Comparison of ENCODE assay signal across 28 mouse cellular contexts in the genomic region with DNA sequence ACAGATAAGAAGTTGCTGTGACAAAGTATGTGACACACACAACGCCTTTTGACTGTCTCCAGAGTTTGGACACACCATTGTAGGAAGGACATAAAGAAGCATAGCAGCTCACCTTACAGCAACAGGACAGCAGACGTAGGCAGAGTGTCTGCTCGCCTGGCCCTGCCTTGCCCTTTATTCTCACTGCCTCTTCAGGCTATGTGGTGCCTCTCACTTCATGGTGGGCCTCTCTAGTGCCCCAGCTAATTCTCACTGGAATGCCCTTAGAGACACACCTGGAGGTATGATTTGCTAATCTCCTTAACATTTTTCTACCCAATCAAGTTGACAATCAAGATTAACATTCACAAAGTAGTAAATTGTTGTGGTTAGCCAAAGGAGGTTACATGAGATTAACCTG.
"Had no signal": no experiment of that assay in that cellular context is flagged by ENCODE, and none has a peak within 500 bp of the region (broad histone marks: within the 10 kb centered on the region; RNA-seq: fewer than 3 reads in every experiment).

No protein-coding gene starts in this region.

- H3K4me2 ChIP-seq: embryonic facial prominence, embryonic 12.5 days; embryonic facial prominence, embryonic 13.5 days; embryonic facial prominence, embryonic 15.5 days; forebrain, embryonic 12.5 days; forebrain, embryonic 13.5 days; forebrain, embryonic 15.5 days had no signal

- H3K4me3 ChIP-seq: embryonic facial prominence, embryonic 12.5 days; embryonic facial prominence, embryonic 13.5 days; embryonic facial prominence, embryonic 15.5 days; erythroblast, embryonic 14.5 days; forebrain, embryonic 10.5 days; forebrain, embryonic 12.5 days; forebrain, embryonic 13.5 days; forebrain, embryonic 15.5 days; gastrocnemius, adult 2 months; heart, adult 2 months had no signal

- DNase-seq: cerebellum, adult 2 months; cerebellum, adult 8-10 months; cerebellum, adult 9-10 months; cerebellum, adult 9-11 months; cerebellum, postnatal 10 days; cerebellum, postnatal 14 days; cerebellum, postnatal 25 days; cerebellum, postnatal 36 days; embryo, embryonic 11 days; forebrain, postnatal 0 days; gastrocnemius, adult 2 months; gastrocnemius, postnatal 10 days; gastrocnemius, postnatal 14 days; gastrocnemius, postnatal 25 days; gastrocnemius, postnatal 36 days; heart, adult 11 months; heart, adult 18-20 months; heart, adult 2 months had no signal

- ATAC-seq: forebrain, embryonic 13.5 days; forebrain, embryonic 14.5 days; forebrain, embryonic 15.5 days; forebrain, embryonic 16.5 days; forebrain, postnatal 0 days had no signal

- H3K9me3 ChIP-seq: embryonic facial prominence, embryonic 12.5 days; embryonic facial prominence, embryonic 13.5 days; embryonic facial prominence, embryonic 15.5 days; forebrain, embryonic 10.5 days; forebrain, embryonic 12.5 days; forebrain, embryonic 13.5 days; forebrain, embryonic 15.5 days had no signal

- H3K36me3 ChIP-seq: embryonic facial prominence, embryonic 12.5 days; embryonic facial prominence, embryonic 13.5 days; embryonic facial prominence, embryonic 15.5 days; forebrain, embryonic 10.5 days; forebrain, embryonic 12.5 days; forebrain, embryonic 15.5 days had no signal

- H3K27ac ChIP-seq: embryonic facial prominence, embryonic 12.5 days; embryonic facial prominence, embryonic 13.5 days; embryonic facial prominence, embryonic 15.5 days; forebrain, embryonic 10.5 days; forebrain, embryonic 12.5 days; forebrain, embryonic 13.5 days; forebrain, embryonic 15.5 days; gastrocnemius, adult 2 months; heart, adult 2 months had no signal

- H3K4me1 ChIP-seq: embryonic facial prominence, embryonic 12.5 days; embryonic facial prominence, embryonic 13.5 days; embryonic facial prominence, embryonic 15.5 days; forebrain, embryonic 10.5 days; forebrain, embryonic 12.5 days; forebrain, embryonic 13.5 days; forebrain, embryonic 15.5 days had no signal

- H3K9ac ChIP-seq: embryonic facial prominence, embryonic 12.5 days; embryonic facial prominence, embryonic 13.5 days; embryonic facial prominence, embryonic 15.5 days; forebrain, embryonic 12.5 days; forebrain, embryonic 13.5 days; forebrain, embryonic 15.5 days; forebrain, postnatal 0 days had no signal

- H3K27me3 ChIP-seq: embryonic facial prominence, embryonic 12.5 days; embryonic facial prominence, embryonic 13.5 days; embryonic facial prominence, embryonic 15.5 days; forebrain, embryonic 12.5 days; forebrain, embryonic 13.5 days; forebrain, embryonic 15.5 days had no signal
